Mouse (Mus musculus) heart, embryonic 15.5 days (tissue): Measurements from ENCODE around the gene Rasgrf1. TPM values are rescaled to one million over a fixed set of nuclear protein-coding genes. Genes with fewer than 3 reads are reported as not detected.
"Not testable (repeated sequence)": the region's sequence is repeated elsewhere in the genome, so short reads cannot be mapped to it uniquely, and the experiment has no call there.

Experiments
- ATAC-seq: fragments of 200-750 bp; cut with Nextera tagmentation; replicated peaks from 2 replicates; pipeline ENCODE4 v1.8.0; 2017; ENCODE audit warnings: low read depth, moderate TSS enrichment; ENCODE audit not compliant: insufficient number of reproducible peaks, insufficient read depth, low FRiP score
- H3K27ac ChIP-seq: fragments of 300-500 bp; sonication (generic); 2 replicates; pipeline ENCODE4 v1.5.1; 2015; ENCODE audit warnings: mild to moderate bottlenecking, inconsistent platforms
- H3K27me3 ChIP-seq: fragments of 300-500 bp; sonication (generic); 2 replicates; pipeline ENCODE4 v1.6.1; 2015; ENCODE audit warnings: inconsistent platforms
- H3K36me3 ChIP-seq: fragments of 300-500 bp; sonication (generic); 2 replicates; pipeline ENCODE4 v1.6.1; 2015; ENCODE audit warnings: mild to moderate bottlenecking, inconsistent platforms
- H3K4me1 ChIP-seq: fragments of 300-500 bp; sonication (generic); replicated peaks from 2 replicates; pipeline ENCODE4 v1.6.1; 2015; ENCODE audit warnings: inconsistent platforms
- H3K4me2 ChIP-seq: fragments of 300-500 bp; sonication (generic); 2 replicates; pipeline ENCODE4 v1.6.1; 2015; ENCODE audit warnings: inconsistent platforms, mild to moderate bottlenecking, moderate library complexity
- H3K4me3 ChIP-seq: fragments of 300-500 bp; sonication (generic); 2 replicates; pipeline ENCODE4 v1.5.1; 2015; ENCODE audit warnings: mild to moderate bottlenecking, inconsistent platforms
- H3K9ac ChIP-seq: fragments of 300-500 bp; sonication (generic); 2 replicates; pipeline ENCODE4 v1.6.1; 2015; ENCODE audit warnings: mild to moderate bottlenecking, inconsistent platforms
- H3K9me3 ChIP-seq: fragments of 300-500 bp; sonication (generic); replicated peaks from 2 replicates; pipeline ENCODE4 v1.6.1; 2016; ENCODE audit warnings: inconsistent platforms
- WGBS: fragments of 180-500 bp; shearing (Covaris S2); methylation state at CpG from one replicate; pipeline ENCODE4 v1.1.7; 2015; ENCODE audit warnings: mixed read lengths; 5-methylcytosine and 5-hydroxymethylcytosine counted together
- polyA plus RNA-seq: library from polyadenylated mRNA; unstranded; fragments of >200 nt; fragmentation: Nextera tagmentation; extraction: Ambion mirVana; gene quantifications from 2 replicates; pipeline ENCODE4 v1.2.1, GENCODE M21; 2015

Gene Rasgrf1
- polyA plus RNA-seq, 1 experiment from 2014 or later: 0.11 TPM

DNA sequence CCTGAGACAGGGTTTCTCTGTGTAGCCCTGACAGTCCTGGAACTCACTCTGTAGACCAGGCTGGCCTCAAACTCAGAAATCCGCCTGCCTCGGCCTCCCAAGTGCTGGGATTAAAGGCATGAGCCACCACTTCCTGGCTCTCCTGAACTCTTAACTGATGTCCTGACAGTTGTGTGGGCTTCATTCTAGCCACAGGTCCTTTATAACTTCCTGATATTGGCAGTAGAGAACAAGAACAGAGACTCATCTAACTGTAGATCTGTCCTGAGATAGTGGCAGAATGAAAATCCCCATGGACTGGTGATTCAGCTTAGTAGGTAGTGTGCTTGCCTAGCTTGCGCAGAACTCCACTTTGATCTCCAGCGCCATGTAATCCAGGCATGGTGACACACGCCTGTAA, 151.2 kb downstream of the Rasgrf1 start:
- H3K27ac ChIP-seq, ATAC-seq, H3K4me1 ChIP-seq, H3K36me3 ChIP-seq, H3K9me3 ChIP-seq, H3K4me3 ChIP-seq, H3K27me3 ChIP-seq, H3K9ac ChIP-seq, H3K4me2 ChIP-seq: not testable (repeated sequence)
- WGBS: 90% methylated on average over 5 of the region's 5 CpGs

DNA sequence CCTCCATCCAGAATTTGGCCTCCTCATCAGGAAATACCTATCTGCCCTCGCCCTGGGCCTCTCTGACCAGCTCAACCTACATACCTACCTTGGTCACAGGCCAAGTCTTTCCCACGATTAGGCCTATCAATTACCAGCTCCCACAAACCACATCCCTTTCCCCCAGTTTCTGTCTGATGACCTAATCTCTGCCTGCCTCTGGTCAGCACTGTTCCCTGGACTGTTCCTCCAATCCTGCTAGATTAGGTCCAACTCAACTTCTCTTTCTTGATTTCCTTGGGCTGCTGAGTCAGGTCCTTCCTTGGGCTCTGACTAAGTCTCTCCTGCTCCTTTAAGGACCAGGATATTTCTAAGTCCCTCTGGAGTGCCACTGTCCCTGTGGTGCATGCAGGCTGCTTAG, 157.6 kb downstream of the Rasgrf1 start:
- no peak overlapping the region for H3K9ac ChIP-seq
- no peaks in the 10 kb centered on the region for H3K27me3 ChIP-seq
- no peaks in the 10 kb centered on the region for H3K9me3 ChIP-seq
- no peaks in the 10 kb centered on the region for H3K4me1 ChIP-seq
- no peak overlapping the region for H3K4me3 ChIP-seq
- ATAC-seq: no peak
- H3K4me2 ChIP-seq: no peak overlapping the region
- no peaks in the 10 kb centered on the region for H3K36me3 ChIP-seq
- 63% methylated on average over 2 of the region's 2 CpGs for WGBS
- no peak overlapping the region for H3K27ac ChIP-seq

DNA sequence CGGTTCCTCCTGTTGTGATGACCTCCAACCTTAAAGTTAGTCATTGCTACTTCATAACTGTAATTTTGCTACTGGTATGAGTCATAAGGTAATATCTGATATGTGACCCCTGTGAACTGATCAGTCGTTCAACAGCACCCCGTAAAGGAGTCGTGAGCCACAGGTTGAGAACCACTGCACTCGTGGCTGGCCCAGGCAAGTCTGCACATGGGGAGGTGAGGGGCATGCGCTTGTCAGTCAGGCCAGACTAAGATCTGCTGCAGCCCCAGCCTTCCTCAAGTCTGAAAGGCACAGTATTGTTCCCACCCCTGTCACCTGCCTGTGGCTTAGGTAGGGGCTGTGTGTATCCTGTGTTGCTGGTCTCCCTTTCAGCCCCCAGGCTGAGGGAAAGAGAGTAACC, 159.1 kb downstream of the Rasgrf1 start:
- no peak overlapping the region for H3K4me3 ChIP-seq
- H3K27me3 ChIP-seq: no peaks in the 10 kb centered on the region
- no peak overlapping the region for H3K4me2 ChIP-seq
- WGBS: 79% methylated on average over 6 of the region's 6 CpGs
- H3K9me3 ChIP-seq: no peaks in the 10 kb centered on the region
- no peaks in the 10 kb centered on the region for H3K36me3 ChIP-seq
- H3K27ac ChIP-seq: no peak overlapping the region
- H3K4me1 ChIP-seq: no peaks in the 10 kb centered on the region
- ATAC-seq: no peak
- H3K9ac ChIP-seq: no peak overlapping the region

- WGBS: 60% methylated on average over 7 of the region's 7 CpGs
- Histone ChIP-seq H3K4me1 (no peaks in the 10 kb centered on the region), H3K27me3 (no peaks in the 10 kb centered on the region), H3K36me3 (no peaks in the 10 kb centered on the region), H3K9ac (no peak overlapping the region), H3K4me3 (no peak overlapping the region), H3K27ac (no peak overlapping the region), H3K9me3 (no peaks in the 10 kb centered on the region), H3K4me2 (no peak overlapping the region)
- no peak for ATAC-seq
These were observed 159.8 kb downstream of the Rasgrf1 start for GRCm38 (mm10) chr9:90069485-90069884.

- Histone ChIP-seq H3K9ac (no peak overlapping the region), H3K27ac (no peak overlapping the region), H3K4me2 (no peak overlapping the region), H3K36me3 (no peaks in the 10 kb centered on the region), H3K4me1 (no peaks in the 10 kb centered on the region), H3K4me3 (no peak overlapping the region), H3K27me3 (no peaks in the 10 kb centered on the region), H3K9me3 (no peaks in the 10 kb centered on the region)
- ATAC-seq: no peak
- WGBS: 67% methylated on average over 7 of the region's 7 CpGs
These were observed 160.5 kb downstream of the Rasgrf1 start for GRCm38 (mm10) chr9:90070174-90070573.

GRCm38 (mm10) chr9:90075336-90075735, 165.6 kb downstream of the Rasgrf1 start:
- Histone ChIP-seq H3K36me3 (no peaks in the 10 kb centered on the region), H3K27ac (no peak overlapping the region), H3K9ac (no peak overlapping the region), H3K4me3 (no peak overlapping the region), H3K4me2 (no peak overlapping the region), H3K9me3 (no peaks in the 10 kb centered on the region), H3K4me1 (no peaks in the 10 kb centered on the region), H3K27me3 (no peaks in the 10 kb centered on the region)
- ATAC-seq: no peak
- WGBS: 58% methylated on average over 4 of the region's 4 CpGs

GRCm38 (mm10) chr9:90076131-90076530, 166.4 kb downstream of the Rasgrf1 start:
- Histone ChIP-seq H3K4me2 (no peak overlapping the region), H3K4me1 (no peaks in the 10 kb centered on the region), H3K27me3 (no peaks in the 10 kb centered on the region), H3K9me3 (no peaks in the 10 kb centered on the region), H3K27ac (no peak overlapping the region), H3K9ac (no peak overlapping the region), H3K4me3 (no peak overlapping the region), H3K36me3 (no peaks in the 10 kb centered on the region)
- ATAC-seq: no peak
- WGBS: 76% methylated on average over 5 of the region's 5 CpGs

Other genes starting within 250 kb of the Rasgrf1 start
- 65.0 and 88.8 TPM in 2 replicates for gene Tmed3, start 204.8 kb upstream of the Rasgrf1 start, polyA plus RNA-seq
- gene Ankrd34c, start 171.4 kb upstream of the Rasgrf1 start, polyA plus RNA-seq: not detected in 2 replicates
- 69.4 and 79.0 TPM in 2 replicates for gene Ctsh, start 144.2 kb downstream of the Rasgrf1 start, polyA plus RNA-seq
- 298 and 299 TPM in 2 replicates for gene Morf4l1, start 204.9 kb downstream of the Rasgrf1 start, polyA plus RNA-seq